Mouse (Mus musculus) left cerebral cortex, postnatal 25 days (tissue): ENCODE data around the gene Kifc3. TPM values are rescaled to one million over a fixed set of nuclear protein-coding genes. Genes with fewer than 3 reads are reported as not detected.
"Not testable (repeated sequence)": the region's sequence is repeated elsewhere in the genome, so short reads cannot be mapped to it uniquely, and the experiment has no call there.

Experiments used
- DNase-seq, 2 experiments: peaks; one replicate each; pipeline ENCODE4 v3.0.0; 2022; ENCODE audit warnings: low spot score in 2 of 2, mixed read lengths in 1 of 2
- intact Hi-C: fragments of 180-260 bp; cut with DNase I; formaldehyde crosslinking; loops from one replicate; pipeline ENCODE4 v1.15.1; 2025
- total RNA-seq, 2 experiments: library from RNA; stranded (reverse); gene quantifications; 2 replicates each; pipeline ENCODE4 v1.2.3; 2021

Gene Kifc3
- total RNA-seq, 2 experiments from 2014 or later, result 52.6 to 53.0 TPM

DNA sequence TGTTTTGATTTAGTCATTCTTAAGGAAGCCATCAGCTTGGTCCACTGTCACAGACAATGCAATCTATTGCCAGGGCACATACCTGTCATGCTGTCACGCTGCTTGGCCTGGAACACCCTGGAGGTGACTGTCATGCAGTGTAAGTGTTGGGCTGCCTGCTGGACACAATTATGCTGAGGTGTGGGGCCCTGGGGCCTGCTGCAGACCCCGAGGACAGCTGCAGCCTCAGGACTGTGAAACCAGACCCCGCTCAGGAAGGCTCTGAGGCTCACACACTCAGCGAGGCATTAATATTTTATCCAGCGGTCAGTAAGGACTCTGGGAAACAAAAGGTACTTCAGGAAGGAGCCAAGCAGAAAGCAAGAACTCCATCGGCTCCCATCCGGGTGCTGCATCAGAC lies 38.1 kb downstream of the Kifc3 start:
- intact Hi-C loops, result no loop called here
- DNase-seq, result no peak

DNA sequence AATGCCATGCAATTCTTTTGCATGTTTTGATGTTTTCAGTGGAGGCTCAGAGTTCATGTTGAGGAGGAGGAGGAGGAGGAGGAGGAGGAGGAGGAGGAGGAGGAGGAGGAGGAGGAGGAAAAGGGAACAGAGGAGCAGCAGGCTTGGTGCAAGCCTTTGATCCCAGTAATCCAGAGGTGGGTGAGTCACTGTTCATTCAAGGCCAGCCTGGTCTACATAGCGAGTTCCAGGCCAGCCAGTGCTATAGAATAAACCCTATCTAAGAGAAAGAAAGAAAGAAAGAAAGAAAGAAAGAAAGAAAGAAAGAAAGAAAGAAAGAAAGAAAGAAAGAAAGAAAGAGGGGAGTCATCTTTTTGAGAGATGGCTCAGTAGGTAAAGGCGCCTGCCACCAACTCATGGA lies 38.6 kb downstream of the Kifc3 start:
- DNase-seq, intact Hi-C loops: not testable (repeated sequence)

DNA sequence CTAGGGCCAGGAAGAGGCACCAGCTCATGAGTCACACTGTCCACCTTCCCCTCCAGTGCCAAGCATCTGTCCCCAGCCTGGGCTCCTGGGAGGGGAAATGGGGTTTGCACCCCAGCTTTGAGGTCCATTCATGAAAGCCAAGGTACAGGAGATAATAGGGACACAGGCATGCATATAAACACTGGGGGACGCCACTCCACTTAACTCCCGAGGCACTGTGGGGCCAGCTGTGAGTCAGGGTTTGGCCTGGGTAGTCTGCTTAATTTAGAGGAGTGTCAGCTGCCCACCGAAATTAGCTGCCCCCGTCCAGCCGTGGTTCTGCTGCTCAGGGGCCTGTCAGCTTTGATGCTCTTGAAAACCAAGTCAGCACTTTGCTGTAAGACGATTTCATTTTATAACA lies 39.8 kb downstream of the Kifc3 start:
- intact Hi-C loops, result no loop called here
- DNase-seq, result no peak

DNA sequence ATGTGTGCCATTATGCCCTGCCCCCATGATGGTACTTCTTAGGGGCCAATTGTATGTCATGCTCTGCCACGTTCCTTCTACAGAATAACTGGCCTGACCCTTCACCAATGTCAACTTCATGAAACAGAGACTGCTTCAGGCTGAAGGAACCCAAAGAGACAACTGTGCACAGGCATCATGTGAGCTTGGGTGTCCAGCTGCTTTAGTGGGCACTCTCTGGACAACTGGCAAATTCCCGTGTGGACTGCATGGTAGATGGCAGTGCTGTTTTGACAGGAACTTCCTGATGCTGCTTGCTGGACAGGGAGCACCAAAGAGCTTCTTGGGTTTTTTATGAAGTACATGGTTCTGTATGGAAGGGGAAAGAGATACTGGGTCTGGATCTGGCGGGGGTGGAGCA lies 43.3 kb downstream of the Kifc3 start:
- intact Hi-C loops, result no loop called here
- DNase-seq, result no peak

DNA sequence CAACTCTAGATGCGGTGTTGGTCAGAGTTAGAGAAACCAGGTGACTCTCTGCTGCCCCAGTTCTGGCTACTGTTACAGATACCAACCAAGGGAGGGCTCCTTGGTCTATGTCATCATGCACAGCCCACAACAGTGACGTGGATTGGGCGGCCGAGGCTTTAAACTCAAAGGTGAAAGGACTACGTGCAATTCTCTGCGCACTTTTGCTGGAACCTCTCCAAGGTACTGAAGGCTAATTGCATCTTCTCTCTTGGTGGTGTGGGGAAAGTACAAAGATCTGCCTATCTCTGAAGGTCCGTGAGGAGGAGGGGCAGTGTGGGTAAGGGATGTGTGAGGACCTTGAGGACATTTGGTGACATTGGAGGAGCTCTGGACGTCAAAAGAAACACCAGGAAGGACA lies 44.0 kb downstream of the Kifc3 start:
- DNase-seq, result no peak
- intact Hi-C loops, result no loop called here

DNA sequence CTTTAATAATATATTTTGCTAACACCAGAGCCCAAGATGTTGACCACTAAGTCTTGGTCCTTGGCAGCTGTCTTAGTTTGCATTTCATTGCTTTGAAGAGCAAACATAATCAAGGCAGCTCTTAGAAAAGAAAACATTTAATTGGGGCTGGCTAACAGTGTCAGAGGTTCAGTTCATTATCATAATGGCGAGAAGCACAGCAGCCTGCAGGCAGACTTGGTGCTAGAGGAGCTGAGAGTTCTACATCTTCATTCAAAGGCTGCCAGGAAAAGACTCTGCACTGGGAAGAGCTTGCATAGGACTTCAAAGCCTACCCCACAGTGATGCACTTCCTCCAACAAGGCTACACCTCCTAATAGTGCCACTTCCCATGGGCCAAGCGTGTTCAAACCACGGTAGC lies 45.5 kb downstream of the Kifc3 start:
- intact Hi-C loops, result no loop called here
- no peak for DNase-seq

DNA sequence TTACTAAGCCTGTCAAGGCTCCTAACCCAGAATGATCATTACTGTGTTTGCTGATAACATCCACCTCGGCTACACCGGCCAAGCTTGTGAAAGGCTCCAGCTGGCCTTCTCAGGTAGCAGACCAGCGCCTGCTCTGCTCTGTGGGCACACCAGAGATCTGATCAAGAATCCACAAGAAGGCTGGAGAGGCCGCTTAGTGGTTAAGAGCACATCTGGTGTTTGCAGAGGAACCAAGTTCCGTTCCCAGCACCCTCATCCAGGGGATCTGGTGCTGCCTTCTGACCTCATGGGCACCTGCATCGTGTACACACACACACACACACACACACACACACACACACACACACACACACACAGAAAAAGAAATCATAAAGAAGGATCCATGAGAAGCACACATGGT lies 46.5 kb downstream of the Kifc3 start:
- no peak for DNase-seq
- intact Hi-C loops, result no loop called here

DNA sequence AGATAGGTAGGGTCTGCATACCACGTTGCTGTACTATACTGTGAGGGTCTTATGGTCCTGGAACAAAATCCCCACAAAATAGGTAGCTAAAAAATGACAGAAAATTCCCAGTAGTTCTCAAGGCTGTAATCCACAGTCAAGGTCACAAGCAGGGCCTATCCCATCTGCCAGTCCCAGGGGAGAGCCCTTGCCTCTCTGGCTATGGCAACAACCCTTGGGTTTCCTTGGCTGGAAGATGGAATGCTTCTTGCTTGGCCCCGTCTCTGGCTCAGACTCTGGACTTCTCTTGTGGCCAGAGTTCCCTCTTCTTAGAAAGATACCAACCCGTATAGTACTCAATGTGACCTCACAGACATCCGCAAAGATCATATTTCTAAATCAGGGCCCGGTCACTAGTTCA lies 47.3 kb downstream of the Kifc3 start:
- DNase-seq, result no peak
- intact Hi-C loops, result no loop called here

DNA sequence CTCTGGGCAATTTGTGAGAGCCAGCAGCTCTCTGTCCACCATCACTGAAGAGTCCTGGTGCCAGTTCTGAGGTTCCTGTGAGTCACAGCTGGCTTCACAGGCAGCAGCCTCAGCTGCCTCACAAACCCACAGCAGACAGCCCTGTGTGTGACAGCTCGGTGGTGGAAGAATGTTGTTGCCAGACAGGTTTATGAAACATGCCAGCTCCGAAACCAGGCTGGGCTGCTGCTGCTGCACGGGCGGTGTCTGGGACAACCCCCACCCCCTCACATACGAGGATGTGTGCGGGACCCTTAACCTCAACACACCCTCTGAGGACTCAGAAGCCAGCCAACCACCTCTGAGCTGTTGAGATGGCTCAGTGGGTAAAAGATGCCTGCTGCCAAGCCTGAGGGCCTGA lies 48.0 kb downstream of the Kifc3 start:
- intact Hi-C loops, result no loop called here
- no peak for DNase-seq

DNA sequence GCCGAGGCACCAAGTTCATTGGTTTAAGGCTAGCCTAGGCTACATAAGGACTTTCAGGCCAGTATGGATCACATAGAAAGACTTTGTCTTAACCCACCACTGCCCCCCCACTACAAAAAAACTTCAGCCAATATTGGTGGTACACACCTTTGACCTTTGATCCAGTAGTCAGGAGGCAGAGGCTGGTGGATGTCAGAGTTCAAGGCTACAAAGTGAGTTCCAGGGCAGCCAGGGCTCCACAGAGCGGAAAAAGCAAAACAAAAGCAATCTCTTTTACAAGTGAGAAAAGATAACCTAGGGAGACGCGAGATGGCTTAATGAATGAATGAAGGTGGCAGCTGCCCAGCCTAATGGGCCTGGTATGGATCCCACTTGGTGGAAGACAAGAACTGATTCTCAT lies 48.6 kb downstream of the Kifc3 start:
- no peak for DNase-seq

DNA sequence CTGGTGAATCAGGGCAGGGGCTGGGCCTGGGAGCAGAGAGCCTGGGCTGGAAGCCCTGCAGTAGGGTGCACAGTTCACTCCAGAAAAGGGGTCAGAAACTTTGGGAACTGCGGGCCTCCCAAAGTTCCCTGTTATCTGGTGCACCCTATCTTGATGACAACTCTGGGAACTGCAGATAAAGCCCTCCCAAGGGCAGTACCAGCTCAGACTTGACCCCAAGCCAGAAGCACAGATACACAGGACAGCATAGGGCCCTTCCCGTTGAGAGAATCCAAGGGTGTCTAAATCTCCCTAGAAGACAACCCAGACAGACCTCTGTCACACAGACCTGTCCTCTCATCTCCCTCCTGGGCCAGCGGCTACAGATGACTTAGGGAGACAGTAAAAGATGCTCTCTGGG lies 52.0 kb downstream of the Kifc3 start:
- DNase-seq, result no peak
- intact Hi-C loops, result no loop called here

More for the DNA sequence above, 48.6 kb downstream of the Kifc3 start:
- intact Hi-C loops, result no loop called here

DNA sequence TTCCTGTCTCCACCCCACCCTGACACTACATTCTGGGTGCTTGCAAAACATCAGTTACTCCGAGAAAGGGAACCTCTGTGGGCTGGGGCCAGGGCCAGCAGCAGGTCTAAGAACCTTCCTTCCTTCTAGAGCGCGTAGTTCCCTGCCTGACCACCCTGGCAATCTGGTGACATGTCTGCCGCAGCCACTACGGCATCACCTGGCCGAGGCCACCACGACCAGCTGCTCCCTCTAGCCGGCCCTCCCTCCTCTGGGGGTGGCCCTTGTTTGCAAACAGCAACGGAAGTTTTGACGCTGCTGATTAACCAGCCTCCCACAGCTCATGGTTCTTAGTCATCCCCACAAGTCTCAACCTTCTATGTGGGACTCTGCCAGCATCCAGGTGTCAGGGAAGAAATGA lies 53.2 kb downstream of the Kifc3 start:
- no peak for DNase-seq
- intact Hi-C loops, result loop anchor here (2.0 kb wide), 1 partner anchor 25 kb away; no protein-coding TSS in a partner anchor

DNA sequence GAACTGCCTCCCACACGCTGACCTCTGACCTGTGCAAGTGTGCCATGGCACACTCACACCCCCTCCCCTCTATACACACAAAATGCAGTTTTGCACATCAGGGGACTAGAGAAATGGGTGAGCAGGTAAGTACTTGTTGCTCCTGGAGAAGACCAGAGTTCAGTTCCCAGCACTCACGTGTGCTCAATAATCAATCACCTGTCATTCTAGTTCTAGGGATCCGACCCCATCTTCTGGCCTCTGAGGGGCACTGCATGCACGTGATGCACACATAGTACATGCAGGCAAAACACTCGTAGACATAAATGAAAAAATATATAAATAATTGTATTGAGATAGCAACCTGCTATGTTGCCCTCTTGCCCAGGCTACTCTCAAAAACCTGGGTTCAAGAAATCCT lies 55.8 kb downstream of the Kifc3 start:
- no peak for DNase-seq
- intact Hi-C loops, result no loop called here

DNA sequence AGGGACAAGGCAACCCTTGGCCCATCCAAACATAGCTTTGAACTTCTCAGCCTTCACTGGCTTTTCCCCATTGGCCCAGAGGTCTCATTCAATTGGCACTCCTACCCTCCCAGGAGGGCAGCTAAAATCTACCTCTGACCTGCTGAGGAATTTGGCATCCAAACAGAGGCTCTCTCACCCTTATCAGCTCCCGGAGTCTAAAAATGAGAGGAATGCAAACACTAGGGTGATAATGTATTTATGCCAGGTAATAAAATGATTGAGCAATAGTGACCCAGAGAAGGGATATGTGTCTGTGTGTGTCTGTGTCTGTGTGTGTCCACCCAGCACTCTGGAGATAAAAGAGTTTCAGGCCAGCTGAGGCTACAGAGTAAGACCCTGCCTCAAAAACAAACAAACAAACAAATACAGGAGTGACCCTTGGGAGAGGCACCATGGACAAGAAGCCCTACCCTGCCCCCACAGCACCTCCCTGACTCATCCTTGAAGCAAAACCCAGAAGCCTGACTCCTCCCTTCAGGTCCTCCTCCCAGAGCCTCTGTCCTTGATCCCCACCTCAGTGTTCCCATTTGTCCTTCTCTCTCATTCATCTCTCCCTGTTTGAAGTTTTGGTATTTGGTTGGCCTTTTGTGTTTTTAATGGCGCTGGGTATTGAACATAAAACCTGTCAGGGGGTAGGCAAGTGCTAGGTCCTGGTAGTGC lies 56.4 kb downstream of the Kifc3 start:
- intact Hi-C loops, result no loop called here
- DNase-seq, result no peak

DNA sequence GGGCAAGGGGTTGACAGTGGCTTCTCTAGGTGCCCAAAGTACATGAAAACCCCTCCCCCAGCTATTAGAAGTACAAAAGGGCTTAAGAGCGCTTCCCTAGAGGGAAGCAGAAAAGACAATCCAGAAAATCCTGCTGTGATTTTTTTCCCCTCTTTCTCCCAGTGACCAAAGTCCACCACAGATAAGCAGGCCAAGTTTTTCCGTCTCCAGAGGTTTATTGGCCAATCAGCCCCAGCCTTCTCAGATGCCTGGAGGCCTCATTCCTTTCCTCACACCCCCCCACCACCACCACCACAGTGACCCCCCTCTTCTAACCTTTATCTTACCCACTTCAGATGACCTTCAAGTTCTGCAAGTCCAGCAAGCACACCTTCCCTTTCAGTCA lies 58.0 kb downstream of the Kifc3 start:
- no peak for DNase-seq
- intact Hi-C loops, result no loop called here

DNA sequence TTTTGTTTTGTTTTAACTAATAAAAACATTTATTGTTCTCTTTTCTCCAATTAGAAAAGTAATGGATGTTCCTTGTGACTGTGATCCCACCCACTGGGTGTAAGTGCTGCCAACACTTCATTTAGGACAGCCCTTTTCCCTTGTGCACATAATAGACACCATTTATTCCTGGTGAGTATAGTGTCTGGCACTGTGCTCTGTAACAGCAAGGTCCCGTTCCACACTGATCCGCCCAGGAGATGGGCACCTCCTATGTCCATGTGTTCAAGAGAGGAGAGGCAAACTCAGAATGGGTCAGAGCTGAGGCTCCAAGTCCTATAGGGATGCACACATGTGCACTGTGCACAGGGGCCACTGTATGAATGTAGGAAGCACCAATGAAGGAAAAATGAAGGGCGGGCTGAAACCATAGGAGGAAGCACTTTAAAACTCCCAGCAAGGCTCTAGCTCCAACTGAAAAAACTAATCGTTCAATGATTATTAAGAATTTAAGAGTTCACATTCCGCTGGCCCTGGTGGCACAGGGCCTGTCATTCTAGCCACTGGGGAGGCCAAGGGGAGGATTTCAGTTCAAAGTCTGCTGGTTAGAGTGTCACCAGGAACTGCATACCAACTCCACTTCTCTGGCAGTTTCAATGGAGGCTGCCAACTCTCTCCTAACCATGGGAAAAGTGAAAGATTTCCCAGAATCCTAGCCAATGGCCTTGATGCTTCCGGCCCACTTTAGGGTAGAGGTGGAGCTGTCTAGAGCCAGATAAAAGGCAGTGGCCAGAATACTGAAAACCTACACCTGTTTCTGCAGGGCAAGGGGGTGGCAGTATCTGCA lies 58.6 kb downstream of the Kifc3 start:
- intact Hi-C loops, result loop anchor here (1.0 kb wide), 1 partner anchor 22 kb away; no protein-coding TSS in a partner anchor
- peak in 1 of 2 experiments; percentile 19 for DNase-seq

DNA sequence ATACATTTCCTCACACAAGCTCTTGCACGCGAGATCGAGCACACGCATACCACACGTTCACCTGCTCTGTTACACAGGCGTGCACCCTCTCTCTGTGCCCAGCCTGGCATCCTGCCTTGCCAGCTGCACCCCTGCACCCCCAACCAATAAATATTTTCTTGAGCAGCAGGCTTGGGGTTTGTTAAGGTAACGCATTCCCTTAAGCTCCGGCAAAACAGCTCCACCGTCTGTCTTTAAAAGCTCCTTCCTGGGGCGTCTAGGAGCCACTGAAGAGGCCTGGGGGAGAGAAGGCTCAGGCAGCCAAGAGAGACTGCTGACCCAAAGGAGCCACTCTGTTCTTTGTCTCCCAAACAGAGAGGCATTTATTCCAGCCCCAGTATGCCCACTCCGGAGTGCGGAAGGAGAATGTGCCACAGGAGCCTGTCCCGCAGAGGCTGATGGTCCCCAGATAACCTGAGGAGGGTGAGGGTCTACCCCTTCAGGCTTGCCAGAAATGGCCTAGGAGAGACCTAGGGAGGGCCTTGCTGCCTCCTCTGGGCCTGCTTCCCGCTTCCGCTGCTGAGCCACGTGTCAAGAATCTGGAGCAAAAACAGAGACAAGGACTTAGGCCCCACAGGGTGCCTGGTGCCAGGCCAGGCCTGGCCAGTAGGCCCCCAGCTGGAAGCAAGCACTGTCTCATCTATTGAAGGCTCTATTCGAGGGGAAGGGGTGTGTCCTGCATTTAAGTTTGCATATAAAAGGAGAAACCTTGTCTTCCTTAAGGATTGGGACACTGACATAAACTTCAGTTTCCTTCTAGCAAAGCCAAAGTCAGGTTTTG lies 59.4 kb downstream of the Kifc3 start:
- DNase-seq, result peak; percentile 34 to 58
- intact Hi-C loops, result loop anchor here (1.0 kb wide), 1 partner anchor 23 kb away; no protein-coding TSS in a partner anchor

DNA sequence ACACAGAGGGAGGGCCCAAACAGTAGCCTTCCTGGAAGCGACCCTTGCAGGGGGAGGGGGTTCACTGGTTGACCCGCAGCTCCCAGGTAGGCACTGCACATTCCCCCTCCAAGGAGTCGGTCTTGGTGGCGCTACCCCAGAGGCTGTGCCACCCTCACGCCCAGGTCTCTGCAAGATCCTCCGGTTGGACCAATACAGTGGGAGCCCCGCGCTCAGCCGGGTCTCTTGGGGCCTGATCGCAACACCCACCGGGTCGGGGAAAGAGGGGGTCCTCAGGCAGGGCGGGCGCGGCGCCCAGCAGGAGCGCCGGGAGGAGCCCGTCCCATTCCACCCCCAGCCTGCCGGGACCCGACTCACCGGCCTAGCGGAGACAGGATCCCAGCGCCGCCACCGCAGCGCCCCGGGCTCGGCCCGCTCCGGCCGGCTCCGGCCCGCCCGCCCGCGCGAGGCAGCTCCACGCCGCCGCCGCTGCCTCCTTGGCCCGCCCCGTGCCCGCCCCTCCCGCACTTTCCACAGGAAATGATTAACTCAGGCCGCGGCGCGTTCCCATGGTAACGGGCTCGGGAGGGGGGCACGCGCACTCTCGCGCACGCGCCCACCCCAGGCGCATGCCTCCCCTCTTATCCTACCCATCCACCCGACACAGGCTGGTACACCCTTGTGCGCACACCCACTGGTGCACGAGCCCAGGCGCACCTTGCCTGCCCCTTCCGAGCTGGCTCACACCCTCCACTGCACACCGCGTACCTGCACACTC lies 60.4 kb downstream of the Kifc3 start:
- DNase-seq, result peak; percentile 88 to 92
- intact Hi-C loops, result no loop called here

DNA sequence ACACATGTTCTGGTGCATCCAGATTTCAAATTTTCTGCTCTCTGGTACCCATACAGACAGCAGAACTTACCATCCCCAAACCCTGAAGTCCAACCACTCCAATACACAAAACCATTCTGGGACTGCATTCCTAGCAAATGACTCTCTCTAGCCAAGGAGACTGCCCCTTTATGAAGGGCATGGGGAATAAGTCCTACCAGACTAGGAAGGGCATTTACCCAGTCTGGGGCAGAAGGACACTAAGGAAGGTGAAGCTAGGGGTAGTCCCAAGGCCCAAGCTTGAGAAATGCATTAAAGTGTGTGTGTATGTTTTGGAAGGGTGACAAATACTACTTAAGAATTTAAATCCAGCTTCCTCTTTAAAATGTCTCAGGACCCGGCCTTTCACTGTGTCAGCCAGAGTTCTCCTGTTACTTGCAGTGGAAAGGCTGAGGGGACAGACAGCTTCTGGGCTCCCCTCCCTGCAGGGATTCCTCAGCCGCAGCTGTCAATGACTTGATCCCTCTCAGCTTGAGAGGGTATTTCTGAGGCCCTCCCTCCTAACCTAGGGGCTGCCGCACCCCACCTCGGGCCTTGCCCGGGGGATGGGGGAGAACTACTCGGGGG lies 61.0 kb downstream of the Kifc3 start:
- intact Hi-C loops, result no loop called here
- no peak for DNase-seq
